Mouse (Mus musculus): ENCODE results near the gene Gm20388. TPM values are rescaled to one million over a fixed set of nuclear protein-coding genes. Genes with fewer than 3 reads are reported as not detected.

Gene Gm20388
- polyA plus RNA-seq, 1 experiment from 2014 or later, result 12.4 TPM

DNA sequence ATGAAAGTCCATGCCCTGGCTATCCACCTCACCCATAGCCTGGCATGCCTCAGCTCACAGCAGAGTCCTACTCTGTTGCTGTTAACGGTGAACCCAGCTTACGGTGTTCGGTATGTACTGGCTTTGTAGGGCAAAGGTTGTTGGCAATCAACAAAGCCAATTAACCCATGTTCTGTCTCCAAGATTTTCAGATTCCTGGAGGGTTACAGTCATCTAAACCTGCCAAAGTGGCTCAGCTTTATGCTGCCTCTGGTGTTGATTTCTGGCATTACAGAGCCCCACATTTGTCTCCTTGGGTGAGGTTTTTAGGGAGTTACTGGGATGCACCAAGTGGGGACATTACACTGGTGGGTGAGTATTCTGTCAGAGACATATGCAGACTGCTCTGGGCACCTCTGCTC lies 2786.5 kb downstream of the Gm20388 start:
- no peak overlapping the region for H3K9ac ChIP-seq (ENCODE audit: low read depth, low read length)
- H3K9me3 ChIP-seq (ENCODE audit: control insufficient read depth, low read length), result no peaks in the 10 kb centered on the region
- H3K4me2 ChIP-seq (ENCODE audit: low read length), result no peak overlapping the region
- no peak overlapping the region for H3K27ac ChIP-seq (ENCODE audit: low read depth, low read length)
- WGBS, result 84% methylated on average over 3 of the region's 3 CpGs
- no peaks in the 10 kb centered on the region for H3K4me1 ChIP-seq (ENCODE audit: control insufficient read depth, insufficient read depth, low read depth, low read length)
- H3K36me3 ChIP-seq (ENCODE audit: control insufficient read depth, insufficient read depth, low read length), result no peaks in the 10 kb centered on the region
- ATAC-seq, result no peak
- H3K4me3 ChIP-seq (ENCODE audit: low read length), result no peak overlapping the region
- no peaks in the 10 kb centered on the region for H3K27me3 ChIP-seq (replicated peaks; ENCODE audit: control insufficient read depth, insufficient read depth, low read length)

DNA sequence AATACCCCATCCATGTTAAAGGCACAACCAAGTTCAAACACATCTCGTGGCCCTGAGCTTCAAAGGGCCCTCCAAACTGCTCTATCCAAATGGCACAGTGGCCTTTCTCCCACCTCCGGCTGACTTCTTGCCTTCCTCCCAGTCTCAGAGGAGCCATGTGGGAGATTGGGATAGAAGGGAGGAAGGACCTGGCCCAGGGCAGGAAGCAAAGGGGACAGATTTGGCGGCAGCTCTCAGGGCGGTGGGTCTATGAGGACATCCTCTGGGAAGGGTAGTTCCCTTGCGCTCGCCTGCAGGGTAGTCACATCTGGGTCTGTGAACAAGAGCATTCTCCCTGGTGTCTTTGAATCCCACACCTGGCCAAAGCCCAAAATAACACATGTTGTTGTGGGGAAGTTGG lies 2786.9 kb downstream of the Gm20388 start:
- no peaks in the 10 kb centered on the region for H3K27me3 ChIP-seq (replicated peaks; ENCODE audit: control insufficient read depth, insufficient read depth, low read length)
- no peak overlapping the region for H3K4me2 ChIP-seq (ENCODE audit: low read length)
- H3K9me3 ChIP-seq (ENCODE audit: control insufficient read depth, low read length), result no peaks in the 10 kb centered on the region
- no peak overlapping the region for H3K4me3 ChIP-seq (ENCODE audit: low read length)
- ATAC-seq, result no peak
- H3K27ac ChIP-seq (ENCODE audit: low read depth, low read length), result no peak overlapping the region
- H3K36me3 ChIP-seq (ENCODE audit: control insufficient read depth, insufficient read depth, low read length), result no peaks in the 10 kb centered on the region
- no peaks in the 10 kb centered on the region for H3K4me1 ChIP-seq (ENCODE audit: control insufficient read depth, insufficient read depth, low read depth, low read length)
- H3K9ac ChIP-seq (ENCODE audit: low read depth, low read length), result no peak overlapping the region
- 84% methylated on average over 6 of the region's 6 CpGs for WGBS

DNA sequence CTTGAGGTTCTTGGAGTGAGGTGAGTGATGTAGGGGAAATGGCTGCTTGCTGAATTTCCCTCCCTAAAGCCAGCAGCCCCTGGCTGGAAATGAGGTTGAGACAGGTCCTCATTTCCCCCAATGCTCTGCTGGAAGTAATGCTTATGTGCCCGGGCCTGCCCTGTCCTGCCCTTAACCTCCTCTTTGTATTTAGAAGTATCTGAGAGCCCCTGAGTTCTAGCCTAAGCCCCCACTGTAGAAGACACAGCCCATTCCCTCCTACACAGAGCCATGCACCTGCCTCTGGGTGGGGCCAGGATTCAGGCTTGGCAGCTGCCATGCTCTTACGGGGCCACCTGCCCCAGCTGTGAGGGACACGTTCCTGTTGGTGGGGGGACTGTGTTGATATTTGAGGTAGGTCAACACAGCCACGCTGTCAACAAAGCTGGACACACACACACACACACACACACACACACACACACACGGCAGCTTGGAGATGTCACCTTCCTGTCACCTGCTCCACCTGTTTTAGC lies 2787.7 kb downstream of the Gm20388 start:
- H3K36me3 ChIP-seq (ENCODE audit: control insufficient read depth, insufficient read depth, low read length), result no peaks in the 10 kb centered on the region
- H3K4me1 ChIP-seq (ENCODE audit: control insufficient read depth, insufficient read depth, low read depth, low read length), result no peaks in the 10 kb centered on the region
- no peak overlapping the region for H3K4me2 ChIP-seq (ENCODE audit: low read length)
- H3K27ac ChIP-seq (ENCODE audit: low read depth, low read length), result no peak overlapping the region
- H3K9ac ChIP-seq (ENCODE audit: low read depth, low read length), result no peak overlapping the region
- WGBS, result 70% methylated on average over 5 of the region's 5 CpGs
- H3K9me3 ChIP-seq (ENCODE audit: control insufficient read depth, low read length), result no peaks in the 10 kb centered on the region
- H3K4me3 ChIP-seq (ENCODE audit: low read length), result no peak overlapping the region
- ATAC-seq, result no peak
- H3K27me3 ChIP-seq (replicated peaks; ENCODE audit: control insufficient read depth, insufficient read depth, low read length), result no peaks in the 10 kb centered on the region

DNA sequence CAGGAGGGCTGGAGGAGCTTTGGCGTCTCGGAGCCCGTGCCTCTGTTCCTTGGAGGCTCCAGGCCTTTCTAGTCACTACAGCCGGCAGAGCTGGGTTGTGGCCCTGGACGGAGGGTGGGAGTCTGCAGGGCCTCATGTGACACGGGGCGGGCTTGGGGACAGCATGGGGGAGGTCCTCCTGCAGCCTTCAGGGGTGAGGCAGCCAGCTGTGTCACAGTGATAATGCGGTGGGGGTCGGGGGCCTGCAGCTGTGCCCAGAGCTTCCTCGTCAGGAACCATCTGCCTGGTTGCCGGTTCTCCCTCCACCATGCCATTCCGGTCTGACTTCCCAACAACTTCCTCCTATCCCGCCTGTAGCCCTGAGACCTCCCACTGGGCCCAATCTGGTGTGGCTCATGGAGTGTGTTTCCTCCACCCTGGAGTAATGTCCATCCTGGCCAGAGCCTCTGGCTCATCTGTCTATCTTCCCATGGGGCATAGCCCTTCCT lies 2788.4 kb downstream of the Gm20388 start, which contains the start of gene Cbfa2t3:
Gene Cbfa2t3, minus strand, starts transcription at position 105 of the 488 bp plus-strand sequence.
- Histone ChIP-seq H3K9ac (ENCODE audit: low read depth, low read length) (no peak within 1 kb of the TSS), H3K27me3 (replicated peaks; ENCODE audit: control insufficient read depth, insufficient read depth, low read length) (no peaks in the 10 kb centered on the region), H3K27ac (ENCODE audit: low read depth, low read length) (no peak within 1 kb of the TSS), H3K4me1 (ENCODE audit: control insufficient read depth, insufficient read depth, low read depth, low read length) (no peaks in the 10 kb centered on the region), H3K36me3 (ENCODE audit: control insufficient read depth, insufficient read depth, low read length) (no peaks in the 10 kb centered on the region), H3K4me2 (ENCODE audit: low read length) (no peak within 1 kb of the TSS), H3K9me3 (ENCODE audit: control insufficient read depth, low read length) (no peaks in the 10 kb centered on the region), H3K4me3 (ENCODE audit: low read length) (no peak within 1 kb of the TSS)
- WGBS, result 48% methylated on average over 13 of the region's 13 CpGs
- peak; percentile 42; the same call in 1 of the 2 replicates for ATAC-seq

DNA sequence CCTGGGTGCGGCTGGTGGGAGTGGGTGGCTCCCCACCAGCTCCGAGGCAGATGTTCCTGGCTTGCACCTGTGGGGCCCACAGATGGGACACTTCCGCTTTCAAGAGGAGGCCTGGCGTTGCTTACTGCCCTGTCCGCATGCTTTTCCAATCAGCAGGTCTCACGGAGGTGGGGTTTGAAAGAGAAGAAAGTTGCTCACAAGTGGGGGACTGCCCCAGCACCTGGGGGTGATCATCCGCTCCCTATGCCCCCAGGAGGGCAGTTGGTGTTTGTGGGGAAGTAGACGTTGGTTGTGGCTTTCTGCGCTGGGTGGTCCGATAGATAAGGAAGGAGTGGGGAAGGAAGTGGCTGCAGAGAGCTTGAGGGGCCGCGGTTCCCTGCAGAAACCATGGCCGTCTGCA lies 2790.0 kb downstream of the Gm20388 start:
- Histone ChIP-seq H3K4me1 (ENCODE audit: control insufficient read depth, insufficient read depth, low read depth, low read length) (peaks cover 3% of the 10 kb centered on the region; the same call in 1 of the 2 replicates), H3K4me2 (ENCODE audit: low read length) (no peak overlapping the region), H3K36me3 (ENCODE audit: control insufficient read depth, insufficient read depth, low read length) (no peaks in the 10 kb centered on the region), H3K27ac (ENCODE audit: low read depth, low read length) (no peak overlapping the region), H3K9ac (ENCODE audit: low read depth, low read length) (no peak overlapping the region), H3K27me3 (replicated peaks; ENCODE audit: control insufficient read depth, insufficient read depth, low read length) (no peaks in the 10 kb centered on the region), H3K9me3 (ENCODE audit: control insufficient read depth, low read length) (no peaks in the 10 kb centered on the region), H3K4me3 (ENCODE audit: low read length) (no peak overlapping the region)
- WGBS, result 85% methylated on average over 13 of the region's 13 CpGs
- ATAC-seq, result no peak

DNA sequence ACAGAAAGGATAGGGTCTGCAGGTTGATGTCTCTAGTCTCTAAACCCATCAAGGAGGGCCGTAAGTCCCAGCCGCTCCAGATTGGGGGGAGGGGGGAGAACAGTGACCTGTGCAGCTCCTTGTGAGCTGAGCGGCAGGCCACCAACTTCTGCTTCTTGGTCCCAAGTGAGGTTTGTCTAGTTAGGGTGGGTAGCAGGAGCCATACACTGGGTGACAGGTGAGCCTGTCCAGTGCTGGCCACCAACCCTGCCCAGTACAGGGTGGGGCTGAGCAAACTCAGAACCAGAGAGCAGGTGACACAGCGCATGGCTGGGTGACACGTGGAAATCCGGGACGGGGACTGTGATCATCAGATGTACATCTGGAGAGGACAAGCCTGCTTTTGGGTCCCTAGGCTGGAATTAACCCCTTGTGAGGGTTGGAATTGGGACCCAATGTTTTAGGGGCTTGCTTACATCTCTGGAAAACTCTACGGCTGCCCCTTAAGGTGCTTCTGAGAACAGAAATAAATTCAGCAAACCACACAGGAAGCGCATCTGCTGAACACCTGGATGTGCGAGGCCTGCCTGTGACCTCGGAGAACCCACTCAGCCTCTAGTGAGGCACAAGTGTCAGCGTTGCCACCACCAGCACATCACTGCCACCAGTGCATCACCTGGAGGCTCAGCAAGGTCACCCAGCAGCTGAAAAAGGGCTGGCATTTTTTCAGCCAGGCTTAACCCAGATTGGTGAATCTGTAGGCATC lies 2791.0 kb downstream of the Gm20388 start:
- no peaks in the 10 kb centered on the region for H3K36me3 ChIP-seq (ENCODE audit: control insufficient read depth, insufficient read depth, low read length)
- no peaks in the 10 kb centered on the region for H3K9me3 ChIP-seq (ENCODE audit: control insufficient read depth, low read length)
- no peak overlapping the region for H3K27ac ChIP-seq (ENCODE audit: low read depth, low read length)
- H3K9ac ChIP-seq (ENCODE audit: low read depth, low read length), result no peak overlapping the region
- no peak for ATAC-seq
- WGBS, result 88% methylated on average over 12 of the region's 12 CpGs
- no peak overlapping the region for H3K4me2 ChIP-seq (ENCODE audit: low read length)
- H3K4me3 ChIP-seq (ENCODE audit: low read length), result no peak overlapping the region
- H3K4me1 ChIP-seq (ENCODE audit: control insufficient read depth, insufficient read depth, low read depth, low read length), result peaks cover 11% of the 10 kb centered on the region; the same call in 1 of the 2 replicates
- no peaks in the 10 kb centered on the region for H3K27me3 ChIP-seq (replicated peaks; ENCODE audit: control insufficient read depth, insufficient read depth, low read length)

DNA sequence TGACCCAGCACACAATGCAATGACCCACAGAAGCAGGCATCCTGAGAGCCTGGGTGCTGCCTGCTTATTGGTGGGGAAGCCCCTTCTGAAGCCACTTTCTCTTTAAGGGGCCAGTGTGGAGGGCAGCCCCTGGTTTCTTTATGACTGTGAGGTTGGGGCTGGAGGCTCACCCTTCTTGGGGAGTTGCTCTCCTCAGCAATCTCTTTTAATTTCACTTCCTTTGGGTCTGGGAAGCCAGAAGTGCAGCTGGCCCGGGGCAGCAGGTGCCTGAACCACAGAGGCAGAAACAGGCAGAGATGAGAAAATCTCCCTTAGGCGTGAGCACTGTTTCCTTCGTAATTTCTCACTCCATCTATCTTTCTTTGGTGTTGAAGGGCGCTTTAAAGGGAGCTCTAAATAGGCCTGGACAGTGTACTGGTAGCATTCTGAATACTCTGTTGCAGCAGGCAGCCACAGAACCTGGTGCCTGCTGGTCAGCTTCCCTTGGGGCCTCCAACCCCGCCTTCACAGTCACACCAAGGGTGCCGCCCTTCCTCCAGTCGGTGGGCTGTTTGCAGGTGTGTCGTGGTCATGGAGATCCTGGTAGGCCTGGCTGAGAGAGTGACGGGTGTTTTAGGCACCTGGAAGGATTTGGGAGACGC lies 2791.8 kb downstream of the Gm20388 start:
- ATAC-seq, result no peak
- H3K9ac ChIP-seq (ENCODE audit: low read depth, low read length), result no peak overlapping the region
- no peak overlapping the region for H3K4me3 ChIP-seq (ENCODE audit: low read length)
- H3K27ac ChIP-seq (ENCODE audit: low read depth, low read length), result no peak overlapping the region
- H3K36me3 ChIP-seq (ENCODE audit: control insufficient read depth, insufficient read depth, low read length), result no peaks in the 10 kb centered on the region
- H3K27me3 ChIP-seq (replicated peaks; ENCODE audit: control insufficient read depth, insufficient read depth, low read length), result no peaks in the 10 kb centered on the region
- H3K9me3 ChIP-seq (ENCODE audit: control insufficient read depth, low read length), result no peaks in the 10 kb centered on the region
- H3K4me2 ChIP-seq (ENCODE audit: low read length), result no peak overlapping the region
- WGBS, result 57% methylated on average over 10 of the region's 10 CpGs
- peaks cover 11% of the 10 kb centered on the region; the same call in 1 of the 2 replicates for H3K4me1 ChIP-seq (ENCODE audit: control insufficient read depth, insufficient read depth, low read depth, low read length)

DNA sequence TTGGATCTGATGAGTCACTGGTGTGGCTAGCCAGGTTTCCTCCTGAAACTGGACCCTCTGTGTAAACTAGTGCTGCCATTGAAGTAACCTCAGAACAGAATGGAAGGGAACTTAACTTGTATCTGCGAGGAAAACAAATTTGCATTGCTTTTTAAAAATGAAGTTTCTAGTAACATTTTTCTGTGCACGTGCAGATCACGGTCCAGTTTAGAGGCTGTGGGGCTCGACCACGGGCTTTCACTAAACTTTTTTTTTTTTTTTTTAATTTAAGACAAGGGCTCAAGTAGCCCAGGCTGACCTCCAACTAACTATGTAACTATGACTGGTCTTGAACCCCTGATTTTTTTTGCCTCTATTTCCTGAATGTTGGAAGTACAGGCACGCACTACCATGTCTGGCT lies 2792.3 kb downstream of the Gm20388 start:
- no peaks in the 10 kb centered on the region for H3K27me3 ChIP-seq (replicated peaks; ENCODE audit: control insufficient read depth, insufficient read depth, low read length)
- H3K36me3 ChIP-seq (ENCODE audit: control insufficient read depth, insufficient read depth, low read length), result no peaks in the 10 kb centered on the region
- H3K27ac ChIP-seq (ENCODE audit: low read depth, low read length), result no peak overlapping the region
- H3K4me2 ChIP-seq (ENCODE audit: low read length), result no peak overlapping the region
- H3K4me1 ChIP-seq (ENCODE audit: control insufficient read depth, insufficient read depth, low read depth, low read length), result peaks cover 11% of the 10 kb centered on the region; the same call in 1 of the 2 replicates
- no peak for ATAC-seq
- 88% methylated on average over 6 of the region's 6 CpGs for WGBS
- no peak overlapping the region for H3K9ac ChIP-seq (ENCODE audit: low read depth, low read length)
- H3K4me3 ChIP-seq (ENCODE audit: low read length), result no peak overlapping the region
- H3K9me3 ChIP-seq (ENCODE audit: control insufficient read depth, low read length), result no peaks in the 10 kb centered on the region

DNA sequence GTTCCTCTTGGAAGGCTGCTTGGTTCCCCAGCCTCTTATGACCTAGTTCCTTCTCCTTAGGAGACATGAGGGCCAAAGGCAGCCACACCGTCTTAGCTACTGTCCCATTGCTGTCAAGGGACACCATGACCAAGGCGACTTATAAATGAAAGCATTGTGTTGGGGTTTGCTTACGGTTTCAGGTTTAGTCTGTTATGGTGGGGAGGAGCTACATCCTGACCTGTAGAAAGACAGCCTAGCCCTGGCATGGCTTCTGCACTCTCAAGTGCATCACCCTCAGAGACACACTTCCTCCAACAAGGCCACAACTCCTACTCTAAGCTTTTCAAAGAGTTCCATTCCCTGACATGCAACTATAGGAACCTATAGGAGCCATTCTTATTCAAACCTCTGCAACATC lies 2794.0 kb downstream of the Gm20388 start:
- Histone ChIP-seq H3K4me2 (ENCODE audit: low read length) (no peak overlapping the region), H3K27me3 (replicated peaks; ENCODE audit: control insufficient read depth, insufficient read depth, low read length) (no peaks in the 10 kb centered on the region), H3K4me3 (ENCODE audit: low read length) (no peak overlapping the region), H3K27ac (ENCODE audit: low read depth, low read length) (no peak overlapping the region), H3K36me3 (ENCODE audit: control insufficient read depth, insufficient read depth, low read length) (no peaks in the 10 kb centered on the region), H3K9me3 (ENCODE audit: control insufficient read depth, low read length) (no peaks in the 10 kb centered on the region), H3K4me1 (ENCODE audit: control insufficient read depth, insufficient read depth, low read depth, low read length) (peaks cover 13% of the 10 kb centered on the region; the same call in 1 of the 2 replicates), H3K9ac (ENCODE audit: low read depth, low read length) (no peak overlapping the region)
- no peak for ATAC-seq
- WGBS, result 91% methylated on average over 3 of the region's 3 CpGs
